13 mouse cellular contexts compared by ENCODE assay signal in the genomic region with DNA sequence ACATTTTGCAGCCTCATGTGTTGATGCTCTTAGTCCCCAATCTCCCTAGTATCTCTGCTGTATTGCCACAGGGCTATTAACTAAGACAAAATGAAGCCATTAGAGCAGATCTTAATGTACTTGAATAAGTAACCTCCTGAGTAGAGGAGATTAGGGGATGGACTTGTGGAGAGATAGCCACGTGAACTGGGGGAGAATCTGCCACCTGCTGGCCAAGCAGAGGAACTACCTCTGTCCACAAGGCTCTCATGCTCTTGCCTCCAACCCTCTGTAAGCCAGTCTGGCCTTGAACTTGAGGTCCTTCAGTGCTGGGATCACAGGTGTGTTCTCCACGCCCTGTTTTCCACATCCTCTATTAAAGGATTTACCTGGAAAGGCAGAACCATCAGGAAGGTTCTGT. TPM values are rescaled to one million over a fixed set of nuclear protein-coding genes. Genes with fewer than 3 reads are reported as not detected.
DNase-seq lines count a peak whose midpoint lies in the region; ATAC-seq and TF ChIP-seq lines count a peak whose summit lies in the region.
"Not testable (repeated sequence)": the region's sequence is repeated elsewhere in the genome, so short reads cannot be mapped to it uniquely, and the experiment has no call there.
"Had no signal": no experiment of that assay in that cellular context is flagged by ENCODE, and none has a peak within 500 bp of the region (broad histone marks: within the 10 kb centered on the region; RNA-seq: fewer than 3 reads in every experiment).

No protein-coding gene starts in this region.

- not testable (repeated sequence) for H3K4me3 ChIP-seq in intestine, postnatal 0 days (ENCODE audit: low read depth, low read length); liver, embryonic 14.5 days (ENCODE audit: insufficient read depth in 1 of 2, low read depth in 2 of 2, low read length in 2 of 2); midbrain, postnatal 0 days (ENCODE audit: low read depth, low read length); stomach, postnatal 0 days (ENCODE audit: low read depth, low read length)

- in situ Hi-C loops in Patski (cut with MboI; ENCODE audit: low pct_unique_long_range_greater_than_20kb), result not testable (repeated sequence)

- H3K4me2 ChIP-seq in intestine, postnatal 0 days (replicated peaks; ENCODE audit: low read depth); liver, embryonic 14.5 days (ENCODE audit: low read depth); midbrain, postnatal 0 days (ENCODE audit: low read depth, low read length, poor library complexity, severe bottlenecking); stomach, postnatal 0 days (replicated peaks; ENCODE audit: low read depth): not testable (repeated sequence)

- TF ChIP-seq CTCF in Patski (IDR thresholded peaks at IDR 0.05), result peak; percentile 70
- 0 out of 2 replicates have a peak, but pooled peaks have one; percentile 5 for TF ChIP-seq CTCF in brain, embryonic 14.5 days (IDR thresholded peaks at IDR 0.05; ENCODE audit: borderline replicate concordance, extremely low read depth, insufficient read depth, insufficient read length)
- TF ChIP-seq CTCF in intestine, postnatal 0 days (IDR thresholded peaks at IDR 0.05; ENCODE audit: low read depth), result peak; percentile 71
- peak; percentile 73 for TF ChIP-seq CTCF in liver, embryonic 14.5 days (IDR thresholded peaks at IDR 0.05; ENCODE audit: low read depth)
- peak; percentile 54 for TF ChIP-seq CTCF in midbrain, postnatal 0 days (IDR thresholded peaks at IDR 0.05)
- TF ChIP-seq CTCF in stomach, postnatal 0 days (IDR thresholded peaks at IDR 0.05; ENCODE audit: low read depth), result peak; percentile 69

- H3K36me3 ChIP-seq in intestine, postnatal 0 days (ENCODE audit: control insufficient read depth, insufficient read depth); liver, embryonic 14.5 days (replicated peaks; ENCODE audit: control insufficient read depth, insufficient read depth, low read depth); midbrain, postnatal 0 days (ENCODE audit: insufficient read depth, low read length); stomach, postnatal 0 days (ENCODE audit: control insufficient read depth, insufficient read depth, low read length): not testable (repeated sequence)

- not testable (repeated sequence) for TF ChIP-seq POLR2A in brain, embryonic 14.5 days (IDR thresholded peaks at IDR 0.05; ENCODE audit: borderline replicate concordance, extremely low read depth, insufficient read depth, insufficient read length, poor library complexity, severe bottlenecking)

- H3K9ac ChIP-seq in intestine, postnatal 0 days (ENCODE audit: low read depth, low read length); liver, embryonic 14.5 days (replicated peaks); midbrain, postnatal 0 days (replicated peaks; ENCODE audit: low read length, poor library complexity, severe bottlenecking); stomach, postnatal 0 days (ENCODE audit: low read length): not testable (repeated sequence)

- H3K9me3 ChIP-seq in intestine, postnatal 0 days (ENCODE audit: control insufficient read depth); liver, embryonic 14.5 days (ENCODE audit: control insufficient read depth, low read length); midbrain, postnatal 0 days (ENCODE audit: low read length); stomach, postnatal 0 days (ENCODE audit: control insufficient read depth, low read length): not testable (repeated sequence)

- POLR2A ChIA-PET in Patski (lab: Charles Lee), result not testable (repeated sequence)

- not testable (repeated sequence) for H3K4me1 ChIP-seq in intestine, postnatal 0 days (replicated peaks; ENCODE audit: control insufficient read depth, insufficient read depth, low read length); liver, embryonic 14.5 days (replicated peaks; ENCODE audit: control insufficient read depth in 2 of 2, insufficient read depth in 2 of 2, low read length in 1 of 2); midbrain, postnatal 0 days (ENCODE audit: insufficient read depth, low read length); stomach, postnatal 0 days (replicated peaks; ENCODE audit: control insufficient read depth, insufficient read depth)

- CTCF ChIA-PET in Patski (lab: Charles Lee), result not testable (repeated sequence)

- H3K27ac ChIP-seq in intestine, postnatal 0 days (ENCODE audit: low read depth, low read length); liver, embryonic 14.5 days; midbrain, postnatal 0 days (ENCODE audit: low read depth, low read length); stomach, postnatal 0 days (replicated peaks): not testable (repeated sequence)

- not testable (repeated sequence) for TF ChIP-seq EP300 in liver, embryonic 14.5 days (IDR thresholded peaks at IDR 0.05; ENCODE audit: low read depth); stomach, postnatal 0 days (optimal IDR thresholded peaks at IDR 0.05)

- 11% methylated on average over 2 of the region's 2 CpGs for WGBS in intestine, postnatal 0 days
- WGBS in liver, embryonic 14.5 days (ENCODE audit: insufficient replicate concordance), result 0% methylated on average over 2 of the region's 2 CpGs
- 15% methylated on average over 2 of the region's 2 CpGs for WGBS in midbrain, postnatal 0 days
- WGBS in stomach, postnatal 0 days, result 17% methylated on average over 2 of the region's 2 CpGs

- not testable (repeated sequence) for H3K27me3 ChIP-seq in Patski; intestine, postnatal 0 days (replicated peaks; ENCODE audit: control insufficient read depth, insufficient read depth, low read length); liver, embryonic 14.5 days (ENCODE audit: control insufficient read depth, insufficient read depth, low read length); midbrain, postnatal 0 days (ENCODE audit: insufficient read depth, low read length); stomach, postnatal 0 days (ENCODE audit: control insufficient read depth, insufficient read depth, low read length)

- DNase-seq in CD4-positive helper T cell, adult 2 months (ENCODE audit: low read depth, low spot score), result peak; percentile 20
- DNase-seq in Patski (ENCODE audit: low read depth, low spot score); liver, embryonic 14.5 days (ENCODE audit: low read depth in 3 of 3, low spot score in 3 of 3); midbrain, postnatal 0 days (ENCODE audit: low spot score); stomach, postnatal 0 days (ENCODE audit: low spot score): not testable (repeated sequence)
- DNase-seq in brain, embryonic 14.5 days (ENCODE audit: low read depth), result peak; percentile 0
- peak; percentile 0 for DNase-seq in embryo, embryonic 9.5 days (ENCODE audit: extremely low spot score)

- not testable (repeated sequence) for ATAC-seq in Patski; intestine, postnatal 0 days; liver, embryonic 14.5 days (ENCODE audit: insufficient read depth); midbrain, postnatal 0 days (ENCODE audit: low FRiP score); stomach, postnatal 0 days (ENCODE audit: low FRiP score, low TSS enrichment)

RNA-seq across cellular contexts. Expression of gene Ly6c2, which starts 23.7 kb away (rescaled TPM):
- polyA plus RNA-seq in Patski (2021), result 0.62 TPM
- 0.22 and 0.23 TPM in 2 replicates for polyA plus RNA-seq in brain, embryonic 14.5 days (2012; rRNA removed)
- polyA plus RNA-seq in intestine, postnatal 0 days (2015; fragmentation: Nextera tagmentation; extraction: Ambion mirVana), result 0.60 and 0.95 TPM in 2 replicates
- polyA plus RNA-seq in liver, embryonic 14.5 days (2012; rRNA removed), result 21.6 and 23.6 TPM in 2 replicates
- 29.8 and 43.1 TPM in 2 replicates for polyA plus RNA-seq in liver, embryonic 14.5 days (2014; fragmentation: Nextera tagmentation; extraction: Ambion mirVana)
- not detected in 2 replicates for total RNA-seq in midbrain, postnatal 0 days (2014; rRNA removed)
- 0.39 and 0.56 TPM in 2 replicates for polyA plus RNA-seq in midbrain, postnatal 0 days (2015; fragmentation: Nextera tagmentation; extraction: Ambion mirVana)
- 1.0 and 1.6 TPM in 2 replicates for polyA plus RNA-seq in stomach, postnatal 0 days (2015; fragmentation: Nextera tagmentation; extraction: Ambion mirVana)
- polyA plus RNA-seq: forebrain, embryonic 12.5 days; hindbrain, embryonic 13.5 days; limb, embryonic 12.5 days; midbrain, embryonic 12.5 days had no signal

RNA-seq across cellular contexts. Expression of gene Ly6c1, which starts 39.4 kb away (rescaled TPM):
- 106 TPM for polyA plus RNA-seq in Patski (2021)
- 2.6 and 2.9 TPM in 2 replicates for polyA plus RNA-seq in brain, embryonic 14.5 days (2012; rRNA removed)
- 41.4 and 43.7 TPM in 2 replicates for polyA plus RNA-seq in intestine, postnatal 0 days (2015; fragmentation: Nextera tagmentation; extraction: Ambion mirVana)
- polyA plus RNA-seq in liver, embryonic 14.5 days (2012; rRNA removed), result 0.11 and 0.17 TPM in 2 replicates
- polyA plus RNA-seq in liver, embryonic 14.5 days (2014; fragmentation: Nextera tagmentation; extraction: Ambion mirVana), result 0.28 TPM in 1 of 2 replicates, not detected in the other
- 24.2 and 59.4 TPM in 2 replicates for total RNA-seq in midbrain, postnatal 0 days (2014; rRNA removed)
- 22.1 and 31.4 TPM in 2 replicates for polyA plus RNA-seq in midbrain, postnatal 0 days (2015; fragmentation: Nextera tagmentation; extraction: Ambion mirVana)
- polyA plus RNA-seq in stomach, postnatal 0 days (2015; fragmentation: Nextera tagmentation; extraction: Ambion mirVana), result 34.4 and 37.0 TPM in 2 replicates
- polyA plus RNA-seq: macrophage had no signal

Comparison
In these comparisons a context has a peak if more than half of its experiments do, and no peak if none do; other contexts are left out.
1. CTCF ChIP-seq: peak in every context shown above with its lines; median percentile 73 in liver, embryonic 14.5 days; 71 in intestine, postnatal 0 days; 70 in Patski; 69 in stomach, postnatal 0 days; 54 in midbrain, postnatal 0 days; 5 in brain, embryonic 14.5 days.